Mouse (Mus musculus): ENCODE data around the gene Ltb4r1. TPM values are rescaled to one million over a fixed set of nuclear protein-coding genes. Genes with fewer than 3 reads are reported as not detected.
A peak's percentile ranks its signal among the peaks of the same experiment; 100 is the strongest.

Gene Ltb4r1
- total RNA-seq, 2 experiments from 2014 or later: 0.51 to 0.64 TPM

GRCm38 (mm10) chr14:55743711-55744110, 22.1 kb upstream of the Ltb4r1 start:
- intact Hi-C loops (cut with DNase I): loop anchor here (1.0 kb wide), 1 partner anchor 60 kb away; no protein-coding TSS in a partner anchor
- peak; percentile 75 to 79 for DNase-seq (ENCODE audit: extremely low spot score in 1 of 2, low spot score in 2 of 2)

- peak; percentile 77 to 93 for DNase-seq (ENCODE audit: extremely low spot score in 1 of 2, low spot score in 2 of 2)
- intact Hi-C loops (cut with DNase I): no loop called here
These were observed 20.4 kb upstream of the Ltb4r1 start, which contains the start of the genes Dhrs1 and Nop9 for GRCm38 (mm10) chr14:55745180-55745860. Gene Dhrs1, minus strand, starts transcription at chr14:55745690. Gene Nop9, plus strand, starts transcription at chr14:55745693.

- DNase-seq (ENCODE audit: extremely low spot score in 1 of 2, low spot score in 2 of 2): no peak
- intact Hi-C loops (cut with DNase I): no loop called here
These were observed 19.9 kb upstream of the Ltb4r1 start for GRCm38 (mm10) chr14:55745861-55746237.

- DNase-seq (ENCODE audit: extremely low spot score in 1 of 2, low spot score in 2 of 2): no peak
- intact Hi-C loops (cut with DNase I): no loop called here
These were observed 18.5 kb upstream of the Ltb4r1 start for GRCm38 (mm10) chr14:55747051-55747847.

GRCm38 (mm10) chr14:55757566-55757965, 8.2 kb upstream of the Ltb4r1 start:
- intact Hi-C loops (cut with DNase I): no loop called here
- DNase-seq (ENCODE audit: extremely low spot score in 1 of 2, low spot score in 2 of 2): no peak

GRCm38 (mm10) chr14:55758363-55758784, 7.4 kb upstream of the Ltb4r1 start, which contains the start of gene Cideb:
Gene Cideb, minus strand, starts transcription at chr14:55758458.
- intact Hi-C loops (cut with DNase I): no loop called here
- peak; percentile 49 to 55 for DNase-seq (ENCODE audit: extremely low spot score in 1 of 2, low spot score in 2 of 2)

- intact Hi-C loops (cut with DNase I): loop anchor here (5.0 kb wide), 1 partner anchor 157 kb away; no protein-coding TSS in a partner anchor
- peak; percentile 79 to 85 for DNase-seq (ENCODE audit: extremely low spot score in 1 of 2, low spot score in 2 of 2)
These were observed 5.6 kb upstream of the Ltb4r1 start for GRCm38 (mm10) chr14:55760156-55760555.

GRCm38 (mm10) chr14:55761163-55761562, 4.6 kb upstream of the Ltb4r1 start, which contains the start of gene Ltb4r2:
Gene Ltb4r2, plus strand, starts transcription at chr14:55761428.
- DNase-seq (ENCODE audit: extremely low spot score in 1 of 2, low spot score in 2 of 2): no peak
- intact Hi-C loops (cut with DNase I): loop anchor here (5.0 kb wide), 1 partner anchor 156 kb away; no protein-coding TSS in a partner anchor

- intact Hi-C loops (cut with DNase I): loop anchor here (5.0 kb wide), 1 partner anchor 155 kb away; no protein-coding TSS in a partner anchor
- DNase-seq (ENCODE audit: extremely low spot score in 1 of 2, low spot score in 2 of 2): peak; percentile 31 to 74
These were observed 3.6 kb upstream of the Ltb4r1 start for GRCm38 (mm10) chr14:55762001-55762821.

- DNase-seq (ENCODE audit: extremely low spot score in 1 of 2, low spot score in 2 of 2): no peak
- intact Hi-C loops (cut with DNase I): loop anchor here (5.0 kb wide), 1 partner anchor 154 kb away; no protein-coding TSS in a partner anchor
These were observed 2.6 kb upstream of the Ltb4r1 start for GRCm38 (mm10) chr14:55763166-55763565.

GRCm38 (mm10) chr14:55767519-55768414, 2.0 kb downstream of the Ltb4r1 start:
- intact Hi-C loops (cut with DNase I): no loop called here
- peak in 1 of 2 experiments; percentile 74 for DNase-seq (ENCODE audit: extremely low spot score in 1 of 2, low spot score in 2 of 2)

- intact Hi-C loops (cut with DNase I): no loop called here
- DNase-seq (ENCODE audit: extremely low spot score in 1 of 2, low spot score in 2 of 2): no peak
These were observed 2.8 kb downstream of the Ltb4r1 start for GRCm38 (mm10) chr14:55768555-55768954.

- no peak for DNase-seq (ENCODE audit: extremely low spot score in 1 of 2, low spot score in 2 of 2)
- intact Hi-C loops (cut with DNase I): no loop called here
These were observed 3.4 kb downstream of the Ltb4r1 start for GRCm38 (mm10) chr14:55769087-55769703.

- peak in 1 of 2 experiments; percentile 10 for DNase-seq (ENCODE audit: extremely low spot score in 1 of 2, low spot score in 2 of 2)
- intact Hi-C loops (cut with DNase I): no loop called here
These were observed 10.9 kb downstream of the Ltb4r1 start for GRCm38 (mm10) chr14:55776711-55777110.

- intact Hi-C loops (cut with DNase I): no loop called here
- peak in 1 of 2 experiments; percentile 5 for DNase-seq (ENCODE audit: extremely low spot score in 1 of 2, low spot score in 2 of 2)
These were observed 11.4 kb downstream of the Ltb4r1 start for GRCm38 (mm10) chr14:55777176-55777575.

- peak in 1 of 2 experiments; percentile 20 for DNase-seq (ENCODE audit: extremely low spot score in 1 of 2, low spot score in 2 of 2)
- intact Hi-C loops (cut with DNase I): no loop called here
These were observed 12.0 kb downstream of the Ltb4r1 start for GRCm38 (mm10) chr14:55777806-55778205.

GRCm38 (mm10) chr14:55778686-55779085, 12.9 kb downstream of the Ltb4r1 start:
- peak in 1 of 2 experiments; percentile 21 for DNase-seq (ENCODE audit: extremely low spot score in 1 of 2, low spot score in 2 of 2)
- intact Hi-C loops (cut with DNase I): no loop called here
